Mouse (Mus musculus) liver, adult 2 months (tissue): ENCODE results near the gene Adora2a. TPM values are rescaled to one million over a fixed set of nuclear protein-coding genes. Genes with fewer than 3 reads are reported as not detected.

Source experiments
- DNase-seq: peaks from one replicate; pipeline ENCODE4 v3.0.0-alpha.2; 2011; ENCODE audit warnings: low read depth, low spot score; ENCODE audit errors: extremely low read depth
- H3K27ac ChIP-seq: fragments of 200-500 bp; replicated peaks from 2 replicates; pipeline ENCODE4 v1.5.1; 2012; ENCODE audit warnings: low read depth, mild to moderate bottlenecking, control low read depth, inconsistent platforms, low read length; ENCODE audit not compliant: insufficient read depth
- H3K27me3 ChIP-seq: fragments of 200-500 bp; 2 replicates; pipeline ENCODE4 v1.6.1; 2012; ENCODE audit warnings: mild to moderate bottlenecking, moderate library complexity, low read length, inconsistent platforms; ENCODE audit not compliant: control insufficient read depth, insufficient read depth
- H3K36me3 ChIP-seq: fragments of 200-500 bp; 2 replicates; pipeline ENCODE4 v1.6.1; 2012; ENCODE audit warnings: low read length, inconsistent platforms; ENCODE audit not compliant: control insufficient read depth, insufficient read depth
- H3K4me1 ChIP-seq: fragments of 200-500 bp; 2 replicates; pipeline ENCODE4 v1.6.1; 2011; ENCODE audit warnings: low read length; ENCODE audit not compliant: control insufficient read depth, insufficient read depth
- H3K4me3 ChIP-seq: fragments of 200-500 bp; 2 replicates; pipeline ENCODE4 v1.5.1; 2011; ENCODE audit warnings: low read depth, mild to moderate bottlenecking, control low read depth, low read length, moderate library complexity; ENCODE audit not compliant: insufficient read depth
- H3K79me2 ChIP-seq: fragments of 200-500 bp; 2 replicates; pipeline ENCODE4 v1.6.1; 2012; ENCODE audit warnings: inconsistent platforms, mild to moderate bottlenecking, low read length, moderate library complexity; ENCODE audit not compliant: control insufficient read depth, insufficient read depth
- H3K9ac ChIP-seq: fragments of 200-500 bp; 2 replicates; pipeline ENCODE4 v1.6.1; 2012; ENCODE audit warnings: low read depth, mild to moderate bottlenecking, control low read depth, inconsistent platforms, low read length
- CTCF ChIP-seq: fragments of 200-500 bp; IDR thresholded peaks from 2 replicates; pipeline ENCODE4 v1.5.1; 2011; ENCODE audit warnings: low read depth, low read length, control low read depth
- POLR2A ChIP-seq: fragments of 200-500 bp; IDR thresholded peaks from 2 replicates; pipeline ENCODE4 v1.6.1; 2011; ENCODE audit warnings: low read length, control low read depth; ENCODE audit not compliant: insufficient read depth; ENCODE audit errors: extremely low read depth
- WGBS: fragments of 180-500 bp; shearing (Covaris S2); methylation state at CpG from one replicate; pipeline ENCODE4 v1.1.7; 2018; 5-methylcytosine and 5-hydroxymethylcytosine counted together
- polyA plus RNA-seq: library from polyadenylated mRNA; depleted of rRNA; stranded (reverse); fragments of >200 nt; gene quantifications from 2 replicates; pipeline ENCODE4 v1.2.3, GENCODE M21; 2012; rRNA removed
- total RNA-seq: library from RNA; depleted of rRNA; stranded (reverse); fragments of >200 nt; gene quantifications from 2 replicates; pipeline ENCODE4 v1.2.3, GENCODE M21; 2014; rRNA removed

The Adora2a gene
- total RNA-seq (0.65 and 2.2 TPM in 2 replicates), polyA plus RNA-seq (2.2 and 2.6 TPM in 2 replicates)

GRCm38 (mm10) chr10:75316872-75316907 is at the start of gene Adora2a:
TSS of gene Adora2a (plus strand) at chr10:75316877.
- WGBS: 7% methylated on average over 4 of the region's 4 CpGs
- H3K27me3 ChIP-seq: peaks cover 5% of the 10 kb centered on the region
- TF ChIP-seq CTCF: no peak
- TF ChIP-seq POLR2A: no peak
- H3K36me3 ChIP-seq: no peaks in the 10 kb centered on the region
- H3K9ac ChIP-seq: peak within 1 kb of the TSS; percentile 71
- peak within 1 kb of the TSS; percentile 33 for H3K27ac ChIP-seq
- DNase-seq: no peak
- no peaks in the 10 kb centered on the region; the same call in 1 of the 2 replicates for H3K79me2 ChIP-seq
- peak within 1 kb of the TSS; percentile 67 for H3K4me3 ChIP-seq
- H3K4me1 ChIP-seq: no peaks in the 10 kb centered on the region

DNA sequence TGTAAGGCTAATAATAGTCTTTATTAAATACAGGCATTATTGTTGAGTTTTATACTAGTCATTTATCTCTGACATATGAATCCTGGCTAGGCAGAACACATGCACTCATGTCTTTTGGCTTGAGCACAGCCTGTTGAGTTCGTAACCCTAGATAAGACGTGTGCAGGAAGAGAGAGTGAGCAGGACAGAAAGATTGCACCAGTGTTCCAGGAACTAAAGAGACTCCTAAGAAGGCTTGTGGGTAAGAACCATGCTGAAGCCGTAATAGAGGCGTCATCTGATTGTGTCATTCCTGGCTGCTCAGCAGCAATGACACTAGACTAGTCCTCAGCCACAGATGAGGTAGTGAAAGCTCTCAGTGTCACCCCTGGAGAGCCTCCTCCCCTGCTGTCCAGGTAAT is 43.7 kb upstream of the Adora2a start:
- H3K27ac ChIP-seq: no peak overlapping the region
- no peaks in the 10 kb centered on the region for H3K4me1 ChIP-seq
- H3K36me3 ChIP-seq: peaks cover 30% of the 10 kb centered on the region
- 70% methylated on average over 4 of the region's 4 CpGs for WGBS
- H3K4me3 ChIP-seq: no peak overlapping the region
- no peaks in the 10 kb centered on the region for H3K27me3 ChIP-seq
- TF ChIP-seq CTCF (no peak), POLR2A (no peak)
- H3K9ac ChIP-seq: no peak overlapping the region
- no peaks in the 10 kb centered on the region for H3K79me2 ChIP-seq
- DNase-seq: no peak

GRCm38 (mm10) chr10:75276427-75277013 is 40.2 kb upstream of the Adora2a start:
- no peaks in the 10 kb centered on the region for H3K27me3 ChIP-seq
- 92% methylated on average over 12 of the region's 12 CpGs for WGBS
- H3K36me3 ChIP-seq: peaks cover 35% of the 10 kb centered on the region

DNA sequence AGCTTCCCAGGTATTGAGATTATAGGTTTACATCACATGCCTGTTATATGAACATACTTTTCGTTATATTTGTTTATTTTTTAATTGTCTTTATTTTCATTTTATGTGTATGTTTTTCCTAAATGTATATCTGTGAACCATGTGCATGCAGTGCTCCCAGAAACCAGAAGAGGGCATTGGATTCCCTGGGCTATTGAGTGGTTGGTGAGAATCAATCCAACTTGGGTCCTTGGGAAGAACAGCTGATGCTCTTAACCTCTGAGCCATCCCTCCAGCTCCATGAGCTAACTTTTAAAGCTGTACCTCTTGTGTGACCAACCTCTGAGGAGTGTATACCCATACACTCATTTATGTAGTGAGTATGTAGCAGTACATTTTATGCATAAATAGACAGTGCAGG is 39.2 kb upstream of the Adora2a start:
- no peak; the same call in 1 of the 2 replicates for TF ChIP-seq CTCF
- no peak for TF ChIP-seq POLR2A
- H3K27me3 ChIP-seq: no peaks in the 10 kb centered on the region
- no peak overlapping the region for H3K4me3 ChIP-seq
- H3K36me3 ChIP-seq: peaks cover 34% of the 10 kb centered on the region
- no peak overlapping the region for H3K27ac ChIP-seq
- H3K9ac ChIP-seq: no peak overlapping the region
- WGBS: 90% methylated on average over 1 of the region's 1 CpGs
- no peaks in the 10 kb centered on the region for H3K79me2 ChIP-seq
- no peaks in the 10 kb centered on the region for H3K4me1 ChIP-seq
- no peak for DNase-seq

More at GRCm38 (mm10) chr10:75276427-75277013, 40.2 kb upstream of the Adora2a start:
- H3K27ac ChIP-seq: no peak overlapping the region
- no peak overlapping the region for H3K4me3 ChIP-seq
- no peak for TF ChIP-seq POLR2A
- no peak for TF ChIP-seq CTCF
- H3K4me1 ChIP-seq: no peaks in the 10 kb centered on the region
- no peaks in the 10 kb centered on the region for H3K79me2 ChIP-seq
- H3K9ac ChIP-seq: no peak overlapping the region
- no peak for DNase-seq

DNA sequence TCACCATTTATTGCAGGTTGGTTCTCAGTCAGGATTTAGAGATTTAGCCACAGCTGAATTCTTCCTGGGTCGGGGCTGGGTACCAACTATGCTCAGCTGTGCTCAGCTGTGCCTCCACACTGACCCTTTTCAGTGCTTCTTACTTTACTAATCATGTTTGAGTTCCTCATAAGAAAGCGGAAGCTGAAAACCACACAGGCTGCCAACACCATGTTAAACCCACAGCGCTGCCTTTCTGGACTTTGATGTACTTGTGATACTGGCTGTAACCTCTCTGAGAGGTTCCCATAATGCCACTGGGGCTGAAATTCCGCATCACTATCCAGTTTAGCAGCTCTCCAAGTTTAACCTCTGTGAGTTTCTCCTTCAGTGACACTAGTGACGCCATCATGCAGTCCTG is 34.0 kb upstream of the Adora2a start:
- Histone ChIP-seq H3K36me3 (peaks cover 21% of the 10 kb centered on the region), H3K4me3 (no peak overlapping the region), H3K9ac (no peak overlapping the region), H3K27me3 (no peaks in the 10 kb centered on the region), H3K4me1 (no peaks in the 10 kb centered on the region), H3K79me2 (no peaks in the 10 kb centered on the region), H3K27ac (no peak overlapping the region)
- TF ChIP-seq CTCF: no peak
- TF ChIP-seq POLR2A: no peak
- 89% methylated on average over 5 of the region's 5 CpGs for WGBS
- DNase-seq: peak; percentile 27

DNA sequence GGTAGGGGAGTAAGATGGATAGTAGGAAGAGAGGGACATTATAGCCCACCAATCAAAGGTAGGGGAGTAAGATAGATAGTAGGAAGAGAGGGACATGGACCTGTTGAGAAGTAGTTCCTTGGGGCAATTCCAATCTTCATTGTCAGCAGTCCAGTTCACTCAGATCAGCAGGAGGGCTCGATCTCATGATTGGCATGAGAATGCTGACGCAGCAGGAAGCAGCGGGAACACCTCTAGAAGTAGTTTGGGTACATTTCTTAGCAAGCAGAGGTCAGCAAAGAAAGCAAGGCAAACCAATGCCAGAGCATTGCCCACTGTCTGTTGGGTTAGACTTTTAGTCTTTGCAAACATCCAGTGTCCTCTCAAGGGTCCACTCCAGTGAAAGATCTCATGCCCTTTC is 32.9 kb upstream of the Adora2a start:
- Histone ChIP-seq H3K27me3 (no peaks in the 10 kb centered on the region), H3K4me3 (no peak overlapping the region), H3K4me1 (no peaks in the 10 kb centered on the region), H3K36me3 (peaks cover 21% of the 10 kb centered on the region), H3K9ac (no peak overlapping the region), H3K79me2 (no peaks in the 10 kb centered on the region), H3K27ac (no peak overlapping the region)
- no peak for DNase-seq
- 95% methylated on average over 3 of the region's 3 CpGs for WGBS
- TF ChIP-seq POLR2A: no peak
- TF ChIP-seq CTCF: no peak
